Mouse (Mus musculus): ENCODE results near the gene Prpf4.

Prpf4 gene

GRCm38 (mm10) chr4:62408601-62409282 is at the start of gene Prpf4, which contains the start of gene Cdc26:
Gene Prpf4 (plus strand): TSS chr4:62408797.
Gene Cdc26 (minus strand): TSS chr4:62408642.
- peak; percentile 92 to 95 for DNase-seq (ENCODE audit: low read depth in 1 of 2, low spot score in 2 of 2)

- no peak for DNase-seq (ENCODE audit: low read depth in 1 of 2, low spot score in 2 of 2)
Measured at GRCm38 (mm10) chr4:62359256-62359775, 49.3 kb upstream of the Prpf4 start.

GRCm38 (mm10) chr4:62360088-62360804 is 48.4 kb upstream of the Prpf4 start, which contains the start of the genes Fkbp15 and Slc31a1:
Gene Fkbp15 (minus strand): TSS chr4:62360548.
Gene Slc31a1 (plus strand): TSS chr4:62360727.
- peak; percentile 95 to 99 for DNase-seq (ENCODE audit: low read depth in 1 of 2, low spot score in 2 of 2)

GRCm38 (mm10) chr4:62360805-62361455 is 47.7 kb upstream of the Prpf4 start:
- DNase-seq (ENCODE audit: low read depth in 1 of 2, low spot score in 2 of 2): no peak

GRCm38 (mm10) chr4:62361571-62361970 is 47.0 kb upstream of the Prpf4 start:
- no peak for DNase-seq (ENCODE audit: low read depth in 1 of 2, low spot score in 2 of 2)

GRCm38 (mm10) chr4:62361997-62362396 is 46.6 kb upstream of the Prpf4 start:
- no peak for DNase-seq (ENCODE audit: low read depth in 1 of 2, low spot score in 2 of 2)

- no peak for DNase-seq (ENCODE audit: low read depth in 1 of 2, low spot score in 2 of 2)
Measured at GRCm38 (mm10) chr4:62362437-62362836, 46.2 kb upstream of the Prpf4 start.

- no peak for DNase-seq (ENCODE audit: low read depth in 1 of 2, low spot score in 2 of 2)
Measured at GRCm38 (mm10) chr4:62364299-62364698, 44.3 kb upstream of the Prpf4 start.

- no peak for DNase-seq (ENCODE audit: low read depth in 1 of 2, low spot score in 2 of 2)
Measured at GRCm38 (mm10) chr4:62366291-62366690, 42.3 kb upstream of the Prpf4 start.

GRCm38 (mm10) chr4:62367586-62367985 is 41.0 kb upstream of the Prpf4 start:
- no peak for DNase-seq (ENCODE audit: low read depth in 1 of 2, low spot score in 2 of 2)

GRCm38 (mm10) chr4:62369091-62369490 is 39.5 kb upstream of the Prpf4 start:
- DNase-seq (ENCODE audit: low read depth in 1 of 2, low spot score in 2 of 2): no peak

- DNase-seq (ENCODE audit: low read depth in 1 of 2, low spot score in 2 of 2): no peak
Measured at GRCm38 (mm10) chr4:62372410-62372809, 36.2 kb upstream of the Prpf4 start.

GRCm38 (mm10) chr4:62372818-62373520 is 35.6 kb upstream of the Prpf4 start:
- DNase-seq (ENCODE audit: low read depth in 1 of 2, low spot score in 2 of 2): no peak

- DNase-seq (ENCODE audit: low read depth in 1 of 2, low spot score in 2 of 2): no peak
Measured at GRCm38 (mm10) chr4:62373668-62374067, 34.9 kb upstream of the Prpf4 start.

- DNase-seq (ENCODE audit: low read depth in 1 of 2, low spot score in 2 of 2): no peak
Measured at GRCm38 (mm10) chr4:62374342-62374741, 34.3 kb upstream of the Prpf4 start.

- DNase-seq (ENCODE audit: low read depth in 1 of 2, low spot score in 2 of 2): no peak
Measured at GRCm38 (mm10) chr4:62376123-62376522, 32.5 kb upstream of the Prpf4 start.

- DNase-seq (ENCODE audit: low read depth in 1 of 2, low spot score in 2 of 2): no peak
Measured at GRCm38 (mm10) chr4:62379724-62380381, 28.7 kb upstream of the Prpf4 start.

- no peak for DNase-seq (ENCODE audit: low read depth in 1 of 2, low spot score in 2 of 2)
Measured at GRCm38 (mm10) chr4:62383207-62383606, 25.4 kb upstream of the Prpf4 start.

- no peak for DNase-seq (ENCODE audit: low read depth in 1 of 2, low spot score in 2 of 2)
Measured at GRCm38 (mm10) chr4:62383752-62384151, 24.8 kb upstream of the Prpf4 start.

GRCm38 (mm10) chr4:62384159-62384558 is 24.4 kb upstream of the Prpf4 start:
- no peak for DNase-seq (ENCODE audit: low read depth in 1 of 2, low spot score in 2 of 2)

- no peak for DNase-seq (ENCODE audit: low read depth in 1 of 2, low spot score in 2 of 2)
Measured at GRCm38 (mm10) chr4:62385439-62385838, 23.2 kb upstream of the Prpf4 start.
